Mouse (Mus musculus) right cerebral cortex, adult 2 months (tissue): ENCODE data around the gene Emilin3.
"Not testable (repeated sequence)": the region's sequence is repeated elsewhere in the genome, so short reads cannot be mapped to it uniquely, and the experiment has no call there.

ENCODE experiments used
- DNase-seq, 2 experiments: peaks; one replicate each; pipeline ENCODE4 v3.0.0; 2021 to 2022; ENCODE audit warnings: low spot score in 2 of 2

Gene Emilin3

DNA sequence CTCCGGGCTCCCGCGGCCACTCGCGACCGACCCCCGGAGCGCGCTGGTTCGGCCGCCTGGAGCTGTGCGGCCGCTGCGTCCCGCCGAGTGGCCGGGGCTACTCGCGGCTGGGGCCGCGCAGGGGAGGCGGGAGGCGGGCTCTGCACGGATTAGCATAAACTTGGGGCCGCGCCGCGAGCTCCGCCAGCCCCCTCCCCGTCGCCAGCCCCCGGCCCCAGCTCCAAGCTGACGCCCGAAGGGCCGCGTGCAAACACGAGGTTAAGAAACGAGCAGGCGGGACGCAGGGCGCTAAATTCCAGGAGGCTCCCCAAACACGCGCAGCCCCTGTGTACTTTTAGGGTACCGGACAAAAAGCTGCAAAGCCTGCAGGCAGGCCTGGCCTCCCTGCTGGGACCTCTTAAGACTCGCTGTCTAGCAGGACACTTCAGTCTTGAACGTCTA, at the start of gene Emilin3:
Emilin3 (minus strand) TSS at position 98 of the 441 bp plus-strand sequence.
- no peak for DNase-seq

DNA sequence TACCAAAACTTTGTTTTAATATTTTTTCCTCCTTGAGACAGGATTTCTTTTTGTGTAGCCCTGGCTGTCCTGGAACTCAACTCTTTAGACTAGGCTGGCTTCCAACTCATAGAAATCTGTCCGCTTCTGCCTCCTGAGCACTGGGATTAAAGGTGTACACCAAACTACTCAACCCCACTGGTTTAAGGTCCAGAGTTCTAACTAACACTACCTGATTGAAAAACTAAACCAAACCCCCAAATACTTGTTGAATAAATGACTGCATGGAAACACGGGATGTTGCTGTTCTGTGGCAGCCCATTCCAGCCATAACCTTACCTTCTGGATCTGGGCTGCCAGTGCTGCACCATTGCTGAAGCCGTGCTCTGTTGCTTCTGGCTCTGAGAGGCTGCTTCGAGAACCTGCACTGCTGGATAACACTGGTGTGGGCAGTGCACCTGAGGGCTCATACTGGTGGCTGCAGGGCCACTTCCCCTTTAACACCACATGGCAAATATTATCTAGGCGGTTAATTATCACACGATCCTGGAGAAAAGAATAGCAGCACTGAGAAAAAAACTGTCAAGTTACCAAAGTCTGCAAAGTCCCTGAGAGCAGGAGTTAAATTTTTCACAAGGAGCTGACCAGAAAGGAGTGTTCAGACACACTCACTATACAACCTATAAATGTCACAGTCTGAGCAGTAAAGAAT, 49.0 kb upstream of the Emilin3 start:
- DNase-seq = no peak

GRCm38 (mm10) chr2:160959901-160960300, 47.8 kb upstream of the Emilin3 start:
- no peak for DNase-seq

DNA sequence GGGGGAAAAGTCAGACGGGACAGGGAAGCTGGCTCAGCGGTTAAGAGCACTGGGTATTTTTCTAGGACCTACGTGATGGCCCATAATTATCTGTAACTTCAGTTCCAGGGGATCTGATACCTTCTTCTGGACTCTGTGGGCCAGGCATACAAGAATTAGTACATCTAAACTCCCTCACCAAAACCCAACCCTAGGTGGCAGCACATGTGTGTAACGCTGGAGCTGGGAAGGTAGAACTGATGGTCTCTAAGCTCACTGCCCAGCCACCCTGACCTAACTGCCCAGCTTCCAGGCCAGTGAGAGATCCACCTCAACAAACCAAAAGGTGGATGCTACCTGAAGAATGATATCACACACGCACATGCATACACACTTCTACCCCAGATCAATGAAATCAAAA, 46.6 kb upstream of the Emilin3 start:
- DNase-seq = peak; percentile 46

- DNase-seq = not testable (repeated sequence)
These were observed 45.7 kb upstream of the Emilin3 start for GRCm38 (mm10) chr2:160957801-160958200.

- DNase-seq = not testable (repeated sequence)
These were observed 45.2 kb upstream of the Emilin3 start for GRCm38 (mm10) chr2:160957307-160957706.

- DNase-seq = peak; percentile 48 to 50
These were observed 43.2 kb upstream of the Emilin3 start for GRCm38 (mm10) chr2:160955331-160955730.

DNA sequence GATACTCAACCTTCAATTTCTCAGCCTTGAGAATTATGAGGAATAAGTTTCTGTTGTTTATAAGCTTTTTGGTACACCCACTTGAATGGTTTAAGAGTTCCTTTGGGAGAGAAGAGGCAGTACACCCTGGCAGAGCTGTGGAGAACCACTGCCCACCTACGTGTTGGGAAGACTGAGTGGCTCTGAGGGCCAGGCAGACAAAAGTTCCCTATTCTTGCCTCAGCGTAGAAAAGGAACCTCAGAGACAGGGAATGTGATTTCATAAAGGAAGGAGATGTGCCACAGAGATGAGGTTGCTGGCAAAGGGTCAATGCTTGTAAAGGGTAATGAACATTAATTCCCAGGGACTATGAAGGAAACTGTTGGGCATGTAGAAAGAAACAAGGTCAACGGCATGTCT, 42.4 kb upstream of the Emilin3 start:
- DNase-seq = peak in 1 of 2 experiments; percentile 41

- DNase-seq = no peak
These were observed 41.2 kb upstream of the Emilin3 start for GRCm38 (mm10) chr2:160953131-160953873.

- peak; percentile 28 to 33 for DNase-seq
These were observed 39.5 kb upstream of the Emilin3 start for GRCm38 (mm10) chr2:160951595-160951994.

DNA sequence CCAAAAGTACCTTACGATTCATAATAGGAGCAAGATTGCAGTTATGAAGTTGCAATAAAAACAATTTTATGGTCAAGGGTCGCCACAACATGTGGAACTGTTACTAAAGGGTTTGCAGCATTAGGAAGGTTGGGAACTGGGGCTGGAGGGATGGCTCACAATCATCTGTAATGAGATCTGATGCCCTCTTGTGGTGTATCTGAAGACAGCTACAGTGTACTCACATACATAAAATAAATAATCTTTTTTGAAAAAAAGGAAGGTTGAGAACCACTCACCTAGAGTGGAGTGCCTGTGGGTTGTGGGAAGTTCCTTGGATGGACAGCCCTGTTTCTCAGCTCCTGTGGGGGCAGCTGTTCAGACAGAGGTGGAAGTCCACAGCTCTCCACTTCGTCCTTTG, 30.3 kb upstream of the Emilin3 start:
- no peak for DNase-seq

- DNase-seq = no peak
These were observed 29.0 kb upstream of the Emilin3 start for GRCm38 (mm10) chr2:160940930-160941709.

- no peak for DNase-seq
These were observed 22.3 kb upstream of the Emilin3 start for GRCm38 (mm10) chr2:160934451-160934850.

- no peak for DNase-seq
These were observed 21.8 kb upstream of the Emilin3 start for GRCm38 (mm10) chr2:160933890-160934289.

- DNase-seq = no peak
These were observed 20.9 kb upstream of the Emilin3 start for GRCm38 (mm10) chr2:160932981-160933380.

DNA sequence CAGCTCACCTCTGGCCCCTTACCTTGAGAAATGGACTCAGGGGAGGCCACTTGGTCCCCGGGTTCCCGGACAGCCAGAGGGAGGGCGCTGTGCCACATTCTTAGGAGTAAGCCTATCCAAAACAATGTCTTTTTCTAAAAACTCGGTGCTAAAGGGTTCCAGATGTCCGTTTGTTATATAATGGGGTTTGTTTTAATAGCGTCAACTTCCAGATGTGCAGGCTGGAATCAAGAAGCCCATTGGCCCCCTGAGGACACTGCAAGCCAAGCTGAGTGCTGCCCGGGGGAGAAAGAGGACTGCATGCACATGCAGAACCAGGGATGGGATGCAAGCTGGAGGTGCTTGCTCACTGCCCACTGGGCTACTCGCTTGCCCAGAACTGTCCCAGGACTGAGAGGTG, 20.2 kb upstream of the Emilin3 start:
- no peak for DNase-seq

GRCm38 (mm10) chr2:160931378-160931777, 19.2 kb upstream of the Emilin3 start:
- no peak for DNase-seq

DNA sequence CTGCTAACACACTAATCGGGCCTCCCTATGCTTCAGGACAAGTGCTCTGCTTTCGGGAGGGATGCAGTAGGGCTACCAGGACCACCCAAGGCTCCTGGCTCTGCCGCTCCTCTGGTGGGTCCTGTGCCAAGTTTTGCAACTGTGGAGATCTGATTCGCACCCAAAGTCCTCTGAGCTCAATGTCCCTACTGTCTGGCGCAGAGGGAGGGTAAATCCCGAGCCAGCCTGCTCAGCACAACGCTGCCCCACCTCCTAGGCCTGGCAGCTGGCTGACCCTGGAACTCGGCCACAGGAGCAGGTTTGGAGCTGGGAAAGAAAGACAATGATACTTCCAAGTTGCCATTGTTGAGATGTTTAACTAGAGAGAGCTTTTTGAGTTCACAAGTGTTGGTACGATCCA, 13.1 kb upstream of the Emilin3 start:
- no peak for DNase-seq

- no peak for DNase-seq
These were observed 9.2 kb upstream of the Emilin3 start for GRCm38 (mm10) chr2:160921285-160921684.

GRCm38 (mm10) chr2:160918930-160919215, 6.7 kb upstream of the Emilin3 start:
- no peak for DNase-seq

GRCm38 (mm10) chr2:160918154-160918929, 6.2 kb upstream of the Emilin3 start:
- no peak for DNase-seq

GRCm38 (mm10) chr2:160917313-160917712, 5.2 kb upstream of the Emilin3 start:
- no peak for DNase-seq
